Mouse (Mus musculus): ENCODE measurements at regions not wholly inside any gene's neighbourhood (a gene's known extent, or its start where the extent isn't known, plus 50 kb on each side); places are given as distances from the start of the nearest gene placed in this dataset.

DNA sequence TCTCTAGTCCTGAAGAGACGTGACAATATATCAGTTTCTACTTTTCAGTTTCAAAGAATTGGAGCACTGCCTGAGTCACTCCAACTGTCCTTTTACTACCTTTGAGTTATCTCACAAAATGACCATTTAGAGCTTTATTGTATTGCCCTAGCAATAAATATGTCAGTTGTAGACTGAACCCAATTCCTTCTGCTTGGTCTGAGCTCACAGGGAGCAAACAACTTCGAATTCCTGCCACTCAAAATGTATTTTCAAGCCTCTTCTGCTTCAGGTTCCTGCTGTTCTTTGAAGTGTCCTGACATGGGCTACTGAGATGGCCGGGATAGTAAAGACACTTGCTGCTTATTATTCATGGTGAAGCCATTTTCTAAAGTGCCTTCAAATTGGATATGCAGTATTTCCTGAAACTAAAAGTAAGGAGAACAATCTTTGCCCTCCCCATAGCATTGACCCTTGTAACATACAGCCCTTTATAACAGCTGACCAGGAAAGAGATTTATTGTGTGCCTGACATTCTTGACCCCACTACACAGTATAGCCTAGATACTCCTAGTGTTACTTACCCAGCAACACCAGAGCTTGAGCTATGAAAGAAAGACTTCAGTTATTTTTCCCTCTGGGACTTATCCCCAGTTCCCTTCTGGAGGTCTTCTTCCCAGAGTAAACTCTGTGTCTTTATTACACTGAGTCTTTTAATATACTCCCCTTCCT lies 460.9 kb downstream of the Nsun3 start:
- Histone ChIP-seq H3K9ac (no peak overlapping the region), H3K9me3 (ENCODE audit: control insufficient read depth, low read length) (no peaks in the 10 kb centered on the region), H3K4me2 (replicated peaks) (no peak overlapping the region), H3K4me1 (replicated peaks; ENCODE audit: control insufficient read depth, insufficient read depth, low read length) (no peaks in the 10 kb centered on the region), H3K36me3 (replicated peaks; ENCODE audit: control insufficient read depth, insufficient read depth) (no peaks in the 10 kb centered on the region), H3K27ac (no peak overlapping the region), H3K4me3 (replicated peaks; ENCODE audit: low read length) (no peak overlapping the region), H3K27me3 (ENCODE audit: control insufficient read depth, insufficient read depth, low read length) (no peaks in the 10 kb centered on the region)
- WGBS: 43% methylated on average over 3 of the region's 3 CpGs
- ATAC-seq (ENCODE audit: low FRiP score): no peak
- DNase-seq (ENCODE audit: low spot score): no peak

DNA sequence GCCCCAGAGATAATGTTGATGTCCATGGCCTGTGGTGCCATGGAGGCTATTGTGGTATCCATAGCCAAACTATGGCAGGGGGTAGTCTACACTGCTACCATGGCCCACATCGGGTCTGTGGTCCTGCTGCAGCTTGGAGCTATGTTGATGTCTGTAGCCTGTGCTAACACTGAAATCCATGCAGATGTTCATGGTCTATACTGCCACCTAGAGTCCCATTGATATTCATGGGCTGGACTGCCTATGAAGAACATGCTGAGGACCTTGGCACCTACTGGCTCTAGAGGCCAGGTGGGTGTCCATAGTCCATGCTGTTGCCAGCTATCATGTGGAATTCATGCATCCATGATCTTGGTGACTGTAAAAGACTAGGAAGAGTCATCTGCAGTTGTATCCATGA lies 463.8 kb downstream of the Nsun3 start:
- Histone ChIP-seq H3K4me2 (replicated peaks) (no peak overlapping the region), H3K36me3 (replicated peaks; ENCODE audit: control insufficient read depth, insufficient read depth) (no peaks in the 10 kb centered on the region), H3K9ac (no peak overlapping the region), H3K27ac (no peak overlapping the region), H3K27me3 (ENCODE audit: control insufficient read depth, insufficient read depth, low read length) (no peaks in the 10 kb centered on the region), H3K9me3 (ENCODE audit: control insufficient read depth, low read length) (no peaks in the 10 kb centered on the region), H3K4me1 (replicated peaks; ENCODE audit: control insufficient read depth, insufficient read depth, low read length) (no peaks in the 10 kb centered on the region), H3K4me3 (replicated peaks; ENCODE audit: low read length) (no peak overlapping the region)
- DNase-seq (ENCODE audit: low spot score) (no peak), ATAC-seq (ENCODE audit: low FRiP score) (no peak)
- 84% methylated on average over 1 of the region's 1 CpGs for WGBS

DNA sequence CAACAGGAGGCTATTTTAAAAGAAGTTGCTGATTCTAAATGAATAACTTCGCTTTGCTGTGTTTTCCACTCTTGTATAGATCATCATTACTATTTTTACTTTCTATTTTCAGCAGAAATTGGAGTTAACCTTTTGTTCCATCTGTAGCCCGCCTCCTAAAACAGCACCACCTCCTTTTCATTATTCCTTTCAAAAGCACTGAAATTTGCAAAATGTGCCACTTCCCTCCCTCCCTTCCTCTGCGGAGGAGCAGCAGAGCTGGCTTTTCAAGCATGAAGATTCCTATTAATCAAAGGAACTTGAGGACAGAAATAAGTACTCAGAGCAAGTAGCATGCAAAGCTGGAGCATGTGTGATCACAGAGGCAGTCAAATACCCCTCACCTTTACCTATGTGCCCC lies 497.7 kb downstream of the Nsun3 start:
- WGBS: 40% methylated on average over 3 of the region's 3 CpGs
- Histone ChIP-seq H3K9ac (no peak overlapping the region), H3K27me3 (ENCODE audit: control insufficient read depth, insufficient read depth, low read length) (no peaks in the 10 kb centered on the region), H3K4me1 (replicated peaks; ENCODE audit: control insufficient read depth, insufficient read depth, low read length) (no peaks in the 10 kb centered on the region), H3K4me3 (replicated peaks; ENCODE audit: low read length) (no peak overlapping the region), H3K9me3 (ENCODE audit: control insufficient read depth, low read length) (no peaks in the 10 kb centered on the region), H3K4me2 (replicated peaks) (no peak overlapping the region), H3K36me3 (replicated peaks; ENCODE audit: control insufficient read depth, insufficient read depth) (no peaks in the 10 kb centered on the region), H3K27ac (no peak overlapping the region)
- no peak for DNase-seq (ENCODE audit: low spot score)
- no peak for ATAC-seq (ENCODE audit: low FRiP score)

All from hindbrain, embryonic 14.5 days (tissue).